Mouse (Mus musculus): Measurements from ENCODE around the gene Tbkbp1. TPM values are rescaled to one million over a fixed set of nuclear protein-coding genes. Genes with fewer than 3 reads are reported as not detected.

Tbkbp1 gene
- total RNA-seq, 2 experiments from 2014 or later, result 15.9 TPM; not detected in 1

GRCm38 (mm10) chr11:97131683-97132082 lies 19.6 kb downstream of the Tbkbp1 start:
- no peak for ATAC-seq (replicated peaks; ENCODE audit: low FRiP score, poor library complexity, severe bottlenecking)

GRCm38 (mm10) chr11:97130318-97130717 lies 21.0 kb downstream of the Tbkbp1 start:
- no peak for ATAC-seq (replicated peaks; ENCODE audit: low FRiP score, poor library complexity, severe bottlenecking)

- no peak for ATAC-seq (replicated peaks; ENCODE audit: low FRiP score, poor library complexity, severe bottlenecking)
Measured at GRCm38 (mm10) chr11:97128956-97129355, 22.3 kb downstream of the Tbkbp1 start.

- no peak for ATAC-seq (replicated peaks; ENCODE audit: low FRiP score, poor library complexity, severe bottlenecking)
Measured at GRCm38 (mm10) chr11:97127470-97128223, 23.6 kb downstream of the Tbkbp1 start.

- no peak for ATAC-seq (replicated peaks; ENCODE audit: low FRiP score, poor library complexity, severe bottlenecking)
Measured at GRCm38 (mm10) chr11:97126645-97127468, 24.4 kb downstream of the Tbkbp1 start.

GRCm38 (mm10) chr11:97124266-97125036 lies 26.8 kb downstream of the Tbkbp1 start:
- ATAC-seq (replicated peaks; ENCODE audit: low FRiP score, poor library complexity, severe bottlenecking), result no peak

GRCm38 (mm10) chr11:97123282-97123890 lies 27.9 kb downstream of the Tbkbp1 start:
- ATAC-seq (replicated peaks; ENCODE audit: low FRiP score, poor library complexity, severe bottlenecking), result no peak

GRCm38 (mm10) chr11:97120641-97121040 lies 30.7 kb downstream of the Tbkbp1 start:
- no peak for ATAC-seq (replicated peaks; ENCODE audit: low FRiP score, poor library complexity, severe bottlenecking)

GRCm38 (mm10) chr11:97120221-97120620 lies 31.1 kb downstream of the Tbkbp1 start:
- ATAC-seq (replicated peaks; ENCODE audit: low FRiP score, poor library complexity, severe bottlenecking), result no peak

- no peak for ATAC-seq (replicated peaks; ENCODE audit: low FRiP score, poor library complexity, severe bottlenecking)
Measured at GRCm38 (mm10) chr11:97115797-97116196, 35.5 kb downstream of the Tbkbp1 start.

- ATAC-seq (replicated peaks; ENCODE audit: low FRiP score, poor library complexity, severe bottlenecking), result no peak
Measured at GRCm38 (mm10) chr11:97114671-97115601, 36.4 kb downstream of the Tbkbp1 start, which contains the start of gene Tbx21. Gene Tbx21, minus strand, starts transcription at chr11:97115331.

GRCm38 (mm10) chr11:97112519-97113125 lies 38.7 kb downstream of the Tbkbp1 start:
- ATAC-seq (replicated peaks; ENCODE audit: low FRiP score, poor library complexity, severe bottlenecking), result no peak

GRCm38 (mm10) chr11:97108976-97109375 lies 42.3 kb downstream of the Tbkbp1 start:
- no peak for ATAC-seq (replicated peaks; ENCODE audit: low FRiP score, poor library complexity, severe bottlenecking)

GRCm38 (mm10) chr11:97104091-97104483 lies 47.2 kb downstream of the Tbkbp1 start:
- no peak for ATAC-seq (replicated peaks; ENCODE audit: low FRiP score, poor library complexity, severe bottlenecking)

GRCm38 (mm10) chr11:97103163-97104090 lies 47.9 kb downstream of the Tbkbp1 start:
- ATAC-seq (replicated peaks; ENCODE audit: low FRiP score, poor library complexity, severe bottlenecking), result no peak

GRCm38 (mm10) chr11:97101722-97102121 lies 49.6 kb downstream of the Tbkbp1 start:
- peak; percentile 65; the same call in 1 of the 2 replicates for ATAC-seq (replicated peaks; ENCODE audit: low FRiP score, poor library complexity, severe bottlenecking)

- ATAC-seq (replicated peaks; ENCODE audit: low FRiP score, poor library complexity, severe bottlenecking), result no peak
Measured at GRCm38 (mm10) chr11:97098791-97099190, 52.5 kb downstream of the Tbkbp1 start.
